Mouse (Mus musculus) hindbrain, embryonic 15.5 days (tissue): ENCODE measurements around the gene Ryr2. TPM values are rescaled to one million over a fixed set of nuclear protein-coding genes. Genes with fewer than 3 reads are reported as not detected.

Experiments used
- ATAC-seq: fragments of 200-750 bp; cut with Nextera tagmentation; 2 replicates; pipeline ENCODE4 v1.8.0; 2017; ENCODE audit warnings: low read depth, moderate number of reproducible peaks, moderate TSS enrichment; ENCODE audit not compliant: low FRiP score
- H3K27ac ChIP-seq: fragments of 300-500 bp; sonication (generic); replicated peaks from 2 replicates; pipeline ENCODE4 v1.5.1; 2015; ENCODE audit warnings: mild to moderate bottlenecking, inconsistent platforms
- H3K27me3 ChIP-seq: fragments of 300-500 bp; sonication (generic); 2 replicates; pipeline ENCODE4 v1.6.1; 2015; ENCODE audit warnings: control low read depth, inconsistent platforms
- H3K36me3 ChIP-seq: fragments of 300-500 bp; sonication (generic); 2 replicates; pipeline ENCODE4 v1.6.1; 2015; ENCODE audit warnings: control low read depth, inconsistent platforms
- H3K4me1 ChIP-seq: fragments of 300-500 bp; sonication (generic); replicated peaks from 2 replicates; pipeline ENCODE4 v1.6.1; 2015; ENCODE audit warnings: control low read depth, inconsistent platforms
- H3K4me2 ChIP-seq: fragments of 300-500 bp; sonication (generic); 2 replicates; pipeline ENCODE4 v1.6.1; 2015; ENCODE audit warnings: moderate library complexity, mild to moderate bottlenecking, inconsistent platforms
- H3K4me3 ChIP-seq: fragments of 300-500 bp; sonication (generic); 2 replicates; pipeline ENCODE4 v1.5.1; 2015; ENCODE audit warnings: mild to moderate bottlenecking, inconsistent platforms
- H3K9ac ChIP-seq: fragments of 300-500 bp; sonication (generic); 2 replicates; pipeline ENCODE4 v1.6.1; 2015; ENCODE audit warnings: inconsistent platforms
- H3K9me3 ChIP-seq: fragments of 300-500 bp; sonication (generic); 2 replicates; pipeline ENCODE4 v1.6.1; 2016; ENCODE audit warnings: control low read depth, inconsistent platforms
- WGBS: fragments of 180-500 bp; shearing (Covaris S2); methylation state at CpG from one replicate; pipeline ENCODE4 v1.1.7; 2015; 5-methylcytosine and 5-hydroxymethylcytosine counted together
- polyA plus RNA-seq: library from polyadenylated mRNA; unstranded; fragments of >200 nt; fragmentation: Nextera tagmentation; extraction: Ambion mirVana; gene quantifications from 2 replicates; pipeline ENCODE4 v1.2.1, GENCODE M21; 2015

Gene Ryr2
- polyA plus RNA-seq, 1 experiment from 2014 or later, result 3.7 TPM

- H3K27me3 ChIP-seq, result no peaks in the 10 kb centered on the region
- peak; percentile 59; the same call in 1 of the 2 replicates for ATAC-seq
- no peaks in the 10 kb centered on the region for H3K4me1 ChIP-seq
- H3K36me3 ChIP-seq, result no peaks in the 10 kb centered on the region; the same call in 1 of the 2 replicates
- H3K9ac ChIP-seq, result no peak overlapping the region
- 49% methylated on average over 3 of the region's 3 CpGs for WGBS
- no peak overlapping the region for H3K27ac ChIP-seq
- no peak overlapping the region for H3K4me2 ChIP-seq
- no peak overlapping the region for H3K4me3 ChIP-seq
- H3K9me3 ChIP-seq, result no peaks in the 10 kb centered on the region
Measured at GRCm38 (mm10) chr13:11782411-11783155, 324.2 kb downstream of the Ryr2 start.

DNA sequence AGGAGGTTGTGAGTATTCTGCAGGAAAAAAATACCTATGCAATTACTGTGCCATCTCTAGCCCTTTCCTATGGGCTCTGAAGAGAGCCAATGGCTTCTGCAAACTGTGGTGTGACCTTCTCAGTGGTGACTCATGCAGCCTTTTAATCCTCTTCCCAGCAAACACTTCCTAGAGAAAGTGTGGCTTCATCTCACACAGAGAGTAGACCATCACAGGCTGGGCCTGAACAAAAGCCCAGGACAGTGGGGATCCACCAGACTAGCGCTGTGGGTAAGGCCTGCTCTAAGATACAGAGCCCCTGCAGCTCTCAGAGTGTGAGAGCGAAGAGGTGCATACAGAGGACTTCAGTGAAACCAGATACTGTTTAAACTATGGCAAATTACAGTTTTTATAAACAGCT lies 325.7 kb downstream of the Ryr2 start:
- no peak for ATAC-seq
- Histone ChIP-seq H3K4me2 (no peak overlapping the region), H3K36me3 (no peaks in the 10 kb centered on the region; the same call in 1 of the 2 replicates), H3K27me3 (no peaks in the 10 kb centered on the region), H3K4me1 (no peaks in the 10 kb centered on the region), H3K9me3 (no peaks in the 10 kb centered on the region), H3K9ac (no peak overlapping the region), H3K4me3 (no peak overlapping the region), H3K27ac (no peak overlapping the region)
- WGBS, result 16% methylated on average over 2 of the region's 2 CpGs

DNA sequence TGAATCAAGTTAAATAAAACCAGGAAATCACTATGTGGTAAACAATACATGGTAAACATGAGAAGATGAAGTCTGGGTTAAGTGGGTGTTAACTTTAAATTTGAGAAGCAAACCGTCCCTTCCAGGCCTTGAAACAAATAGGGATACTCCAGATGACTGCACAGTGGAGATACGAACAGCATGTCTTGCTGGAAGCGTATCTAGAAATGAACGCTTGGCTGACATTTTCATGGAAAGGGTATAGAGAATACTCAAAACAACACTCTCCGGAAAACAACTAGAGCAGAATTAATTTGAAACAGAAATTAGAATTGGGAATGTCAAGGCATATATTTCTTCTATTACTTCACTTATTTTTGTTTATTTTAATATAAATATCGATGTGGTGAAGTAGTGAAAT lies 329.0 kb downstream of the Ryr2 start:
- Histone ChIP-seq H3K4me1 (no peaks in the 10 kb centered on the region), H3K9me3 (no peaks in the 10 kb centered on the region), H3K27ac (no peak overlapping the region), H3K27me3 (no peaks in the 10 kb centered on the region), H3K4me3 (no peak overlapping the region), H3K36me3 (no peaks in the 10 kb centered on the region; the same call in 1 of the 2 replicates), H3K9ac (no peak overlapping the region), H3K4me2 (no peak overlapping the region)
- no peak for ATAC-seq
- 90% methylated on average over 6 of the region's 6 CpGs for WGBS

DNA sequence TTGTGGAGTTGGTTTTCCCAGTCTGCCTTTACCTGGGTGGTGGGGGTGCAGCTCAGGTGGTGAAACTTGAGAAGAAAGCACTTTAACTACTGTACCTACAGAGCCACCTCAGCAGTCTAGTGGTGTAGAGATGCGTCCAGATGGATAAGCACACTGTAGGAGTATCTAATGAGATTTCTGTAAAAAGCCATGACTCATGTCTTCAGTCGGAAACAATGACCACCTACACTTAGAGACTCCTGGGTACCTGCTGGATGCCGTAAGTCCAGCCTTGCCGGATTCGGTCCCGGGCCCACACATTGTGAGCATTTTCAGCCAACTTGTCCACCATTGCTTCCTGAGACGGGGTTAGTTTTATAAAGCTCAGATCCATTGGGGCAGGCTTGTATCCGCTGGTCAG lies 334.6 kb downstream of the Ryr2 start:
- no peak for ATAC-seq

DNA sequence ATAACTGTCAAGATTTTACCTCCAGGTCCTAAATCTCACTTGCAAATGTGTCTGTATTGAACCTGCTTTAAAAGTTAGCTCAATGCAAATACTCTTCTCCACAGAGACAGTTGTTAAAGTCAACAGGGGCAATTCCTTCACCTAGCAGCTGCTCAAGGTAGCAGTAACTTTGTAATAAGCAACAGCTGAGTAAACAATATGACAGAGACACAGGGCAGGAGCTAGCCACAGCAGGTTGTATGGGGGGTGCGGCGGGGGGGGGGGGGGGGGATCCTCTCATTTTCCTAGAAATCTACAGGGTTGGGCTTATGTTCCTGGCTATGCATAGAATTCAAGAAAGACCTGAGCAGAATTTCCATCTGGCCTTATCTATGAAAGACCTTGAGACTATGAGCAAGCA lies 339.8 kb downstream of the Ryr2 start:
- Histone ChIP-seq H3K9me3 (no peaks in the 10 kb centered on the region), H3K4me3 (no peak overlapping the region), H3K4me2 (no peak overlapping the region), H3K27me3 (no peaks in the 10 kb centered on the region), H3K27ac (no peak overlapping the region), H3K36me3 (peaks cover 5% of the 10 kb centered on the region; the same call in 1 of the 2 replicates), H3K9ac (no peak overlapping the region), H3K4me1 (no peaks in the 10 kb centered on the region)
- WGBS, result 68% methylated on average over 2 of the region's 2 CpGs
- ATAC-seq, result no peak

More for the DNA sequence above, 334.6 kb downstream of the Ryr2 start:
- no peaks in the 10 kb centered on the region for H3K4me1 ChIP-seq
- no peak overlapping the region for H3K4me2 ChIP-seq
- WGBS, result 94% methylated on average over 8 of the region's 8 CpGs
- no peak overlapping the region for H3K9ac ChIP-seq
- H3K9me3 ChIP-seq, result no peaks in the 10 kb centered on the region
- H3K27me3 ChIP-seq, result no peaks in the 10 kb centered on the region
- H3K27ac ChIP-seq, result no peak overlapping the region
- no peak overlapping the region for H3K4me3 ChIP-seq
- peaks cover 7% of the 10 kb centered on the region; the same call in 1 of the 2 replicates for H3K36me3 ChIP-seq

DNA sequence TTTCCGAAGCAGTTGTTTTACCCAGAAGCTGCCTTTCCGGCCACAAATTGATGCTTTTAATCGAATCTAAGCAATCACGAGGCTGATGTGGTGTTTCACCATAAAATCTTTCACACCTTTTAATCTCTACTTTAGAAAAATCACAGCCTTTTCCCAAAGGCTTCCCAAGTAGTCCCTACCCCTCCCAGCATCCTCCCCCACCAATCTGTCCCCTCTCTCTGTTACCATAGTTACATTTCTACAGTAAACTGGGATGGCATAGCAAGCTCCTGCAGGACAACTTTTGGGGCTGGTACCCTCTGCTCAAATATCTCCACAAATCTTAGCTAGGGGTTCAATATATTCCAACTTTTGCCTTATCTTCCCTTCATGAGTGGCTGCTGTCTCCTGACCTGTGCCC lies 342.8 kb downstream of the Ryr2 start:
- WGBS, result 89% methylated on average over 4 of the region's 4 CpGs
- no peaks in the 10 kb centered on the region for H3K9me3 ChIP-seq
- no peak overlapping the region for H3K4me3 ChIP-seq
- no peak overlapping the region for H3K9ac ChIP-seq
- no peaks in the 10 kb centered on the region for H3K4me1 ChIP-seq
- no peak overlapping the region for H3K4me2 ChIP-seq
- H3K27me3 ChIP-seq, result no peaks in the 10 kb centered on the region
- H3K27ac ChIP-seq, result no peak overlapping the region
- no peaks in the 10 kb centered on the region for H3K36me3 ChIP-seq
- no peak for ATAC-seq

GRCm38 (mm10) chr13:11763104-11763503 lies 343.6 kb downstream of the Ryr2 start:
- H3K4me3 ChIP-seq, result no peak overlapping the region

GRCm38 (mm10) chr13:11757894-11758293 lies 348.9 kb downstream of the Ryr2 start:
- peak; percentile 65; the same call in 1 of the 2 replicates for ATAC-seq

More at GRCm38 (mm10) chr13:11763104-11763503, 343.6 kb downstream of the Ryr2 start:
- no peaks in the 10 kb centered on the region for H3K27me3 ChIP-seq
- no peak overlapping the region for H3K9ac ChIP-seq
- H3K27ac ChIP-seq, result no peak overlapping the region
- H3K36me3 ChIP-seq, result no peaks in the 10 kb centered on the region
- no peaks in the 10 kb centered on the region for H3K9me3 ChIP-seq
- no peak overlapping the region for H3K4me2 ChIP-seq
- H3K4me1 ChIP-seq, result no peaks in the 10 kb centered on the region
- WGBS, result 84% methylated on average over 3 of the region's 3 CpGs
- no peak for ATAC-seq

GRCm38 (mm10) chr13:11745479-11745878 lies 361.3 kb downstream of the Ryr2 start:
- 90% methylated on average over 9 of the region's 9 CpGs for whole genome bisulfite sequencing
- no peak for ATAC-seq
- no peak overlapping the region for H3K4me2 ChIP-seq

More at GRCm38 (mm10) chr13:11757894-11758293, 348.9 kb downstream of the Ryr2 start:
- Histone ChIP-seq H3K4me3 (no peak overlapping the region), H3K27me3 (no peaks in the 10 kb centered on the region), H3K27ac (no peak overlapping the region), H3K9ac (no peak overlapping the region), H3K4me1 (no peaks in the 10 kb centered on the region), H3K4me2 (no peak overlapping the region), H3K36me3 (no peaks in the 10 kb centered on the region), H3K9me3 (no peaks in the 10 kb centered on the region)
- 39% methylated on average over 7 of the region's 7 CpGs for WGBS

DNA sequence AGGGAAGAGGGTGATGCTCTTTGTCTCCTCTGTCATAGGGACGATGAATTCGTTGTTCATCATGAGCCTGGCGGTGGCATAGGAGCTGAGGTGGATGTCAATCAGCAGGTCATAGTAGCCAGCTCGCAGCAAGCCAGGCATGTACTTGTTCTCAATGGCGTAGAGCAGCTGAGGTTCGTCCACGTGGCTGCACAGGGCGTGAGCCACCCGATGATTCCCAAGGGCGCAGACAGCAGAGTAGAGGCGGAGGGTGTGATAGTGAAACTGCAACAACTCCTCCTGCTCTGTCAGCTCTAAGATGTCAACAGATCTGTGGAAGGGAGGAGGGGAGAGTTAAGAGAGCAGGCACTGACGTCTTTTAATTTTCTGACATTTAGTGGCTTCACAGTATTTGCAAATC lies 368.5 kb downstream of the Ryr2 start:
- Histone ChIP-seq H3K9ac (no peak overlapping the region), H3K4me3 (no peak overlapping the region), H3K27ac (no peak overlapping the region), H3K4me1 (no peaks in the 10 kb centered on the region), H3K9me3 (no peaks in the 10 kb centered on the region), H3K4me2 (no peak overlapping the region), H3K36me3 (peaks cover 21% of the 10 kb centered on the region; the same call in 1 of the 2 replicates), H3K27me3 (no peaks in the 10 kb centered on the region)
- ATAC-seq, result no peak
- WGBS, result 91% methylated on average over 12 of the region's 12 CpGs

More at GRCm38 (mm10) chr13:11745479-11745878, 361.3 kb downstream of the Ryr2 start:
- H3K27ac ChIP-seq, result no peak overlapping the region
- H3K4me3 ChIP-seq, result no peak overlapping the region
- no peaks in the 10 kb centered on the region for H3K9me3 ChIP-seq
- H3K4me1 ChIP-seq, result no peaks in the 10 kb centered on the region
- peaks cover 13% of the 10 kb centered on the region; the same call in 1 of the 2 replicates for H3K36me3 ChIP-seq
- H3K27me3 ChIP-seq, result no peaks in the 10 kb centered on the region
- H3K9ac ChIP-seq, result no peak overlapping the region

- no peak overlapping the region for H3K4me3 ChIP-seq
- no peak overlapping the region for H3K27ac ChIP-seq
- no peak overlapping the region for H3K9ac ChIP-seq
- no peaks in the 10 kb centered on the region for H3K4me1 ChIP-seq
- no peaks in the 10 kb centered on the region for H3K27me3 ChIP-seq
- WGBS, result 95% methylated on average over 4 of the region's 4 CpGs
- H3K4me2 ChIP-seq, result no peak overlapping the region
- peaks cover 9% of the 10 kb centered on the region for H3K36me3 ChIP-seq
- H3K9me3 ChIP-seq, result no peaks in the 10 kb centered on the region
- ATAC-seq, result no peak
Measured at GRCm38 (mm10) chr13:11716216-11716615, 390.5 kb downstream of the Ryr2 start.

GRCm38 (mm10) chr13:11709708-11710471 lies 396.9 kb downstream of the Ryr2 start:
- H3K4me2 ChIP-seq, result no peak overlapping the region
- H3K4me1 ChIP-seq, result no peaks in the 10 kb centered on the region
- no peak overlapping the region for H3K9ac ChIP-seq
- H3K27ac ChIP-seq, result no peak overlapping the region
- no peak overlapping the region for H3K4me3 ChIP-seq
- H3K27me3 ChIP-seq, result no peaks in the 10 kb centered on the region
- H3K36me3 ChIP-seq, result peaks cover 15% of the 10 kb centered on the region
- ATAC-seq, result peak; percentile 34
- H3K9me3 ChIP-seq, result no peaks in the 10 kb centered on the region
- 79% methylated on average over 7 of the region's 7 CpGs for WGBS
